Mouse (Mus musculus) heart, postnatal 14 days (tissue): ENCODE measurements around the gene Stx18. TPM values are rescaled to one million over a fixed set of nuclear protein-coding genes. Genes with fewer than 3 reads are reported as not detected.

Source experiments
- DNase-seq, 2 experiments: peaks; one replicate each; pipeline ENCODE4 v3.0.0; 2021 to 2022
- intact Hi-C: fragments of 180-260 bp; cut with DNase I; formaldehyde crosslinking; loops from one replicate; pipeline ENCODE4 v1.15.1; 2025
- total RNA-seq, 2 experiments: library from RNA; stranded (reverse); gene quantifications; 2 replicates each; pipeline ENCODE4 v1.2.3; 2021

Stx18 gene
- total RNA-seq, 2 experiments from 2014 or later: 17.0 to 17.7 TPM

- intact Hi-C loops: no loop called here
- no peak for DNase-seq
Observed at GRCm38 (mm10) chr5:38076326-38076725, 37.8 kb downstream of the Stx18 start.

- intact Hi-C loops: no loop called here
- no peak for DNase-seq
Observed at GRCm38 (mm10) chr5:38078575-38078974, 40.0 kb downstream of the Stx18 start.

- no peak for DNase-seq
- intact Hi-C loops: no loop called here
Observed at GRCm38 (mm10) chr5:38080472-38080871, 41.9 kb downstream of the Stx18 start.

GRCm38 (mm10) chr5:38082589-38082988 is 44.0 kb downstream of the Stx18 start:
- DNase-seq: no peak
- intact Hi-C loops: no loop called here

GRCm38 (mm10) chr5:38083362-38083761 is 44.8 kb downstream of the Stx18 start:
- intact Hi-C loops: no loop called here
- DNase-seq: no peak

GRCm38 (mm10) chr5:38084616-38085015 is 46.1 kb downstream of the Stx18 start:
- intact Hi-C loops: loop anchor here (5.0 kb wide), 1 partner anchor 177 kb away; no protein-coding TSS in a partner anchor
- no peak for DNase-seq

GRCm38 (mm10) chr5:38085561-38086392 is 47.2 kb downstream of the Stx18 start:
- peak; percentile 51 to 64 for DNase-seq
- intact Hi-C loops: loop anchor here (5.0 kb wide), 1 partner anchor 178 kb away; no protein-coding TSS in a partner anchor

GRCm38 (mm10) chr5:38090111-38090510 is 51.6 kb downstream of the Stx18 start:
- no peak for DNase-seq
- intact Hi-C loops: loop anchor here (10.0 kb wide), 1 partner anchor 795 kb away; no protein-coding TSS in a partner anchor

GRCm38 (mm10) chr5:38090581-38090980 is 52.0 kb downstream of the Stx18 start:
- intact Hi-C loops: loop anchor here (10.0 kb wide), 1 partner anchor 796 kb away; no protein-coding TSS in a partner anchor

GRCm38 (mm10) chr5:38091046-38091965 is 52.8 kb downstream of the Stx18 start:
- intact Hi-C loops: loop anchor here (10.0 kb wide), 1 partner anchor 797 kb away; no protein-coding TSS in a partner anchor
- DNase-seq: peak in 1 of 2 experiments; percentile 63

More at GRCm38 (mm10) chr5:38090581-38090980, 52.0 kb downstream of the Stx18 start:
- DNase-seq: no peak

- intact Hi-C loops: loop anchor here (10.0 kb wide), 1 partner anchor 797 kb away; no protein-coding TSS in a partner anchor
Observed at GRCm38 (mm10) chr5:38091966-38092304, 53.4 kb downstream of the Stx18 start.

GRCm38 (mm10) chr5:38094331-38094730 is 55.8 kb downstream of the Stx18 start:
- intact Hi-C loops: loop anchor here (10.0 kb wide), 1 partner anchor 800 kb away; no protein-coding TSS in a partner anchor

More at GRCm38 (mm10) chr5:38091966-38092304, 53.4 kb downstream of the Stx18 start:
- no peak for DNase-seq

GRCm38 (mm10) chr5:38097501-38098093 is 59.1 kb downstream of the Stx18 start:
- DNase-seq: no peak
- intact Hi-C loops: loop anchor here (2.0 to 10.0 kb wide), 2 partner anchors 101 to 803 kb away; no protein-coding TSS in a partner anchor

More at GRCm38 (mm10) chr5:38094331-38094730, 55.8 kb downstream of the Stx18 start:
- no peak for DNase-seq

GRCm38 (mm10) chr5:38099139-38099676 is 60.7 kb downstream of the Stx18 start:
- intact Hi-C loops: loop anchor here (2.0 to 10.0 kb wide), 2 partner anchors 100 to 804 kb away; no protein-coding TSS in a partner anchor
- DNase-seq: no peak

GRCm38 (mm10) chr5:38102945-38103344 is 64.4 kb downstream of the Stx18 start:
- DNase-seq: no peak
- intact Hi-C loops: no loop called here

- intact Hi-C loops: no loop called here
- no peak for DNase-seq
Observed at GRCm38 (mm10) chr5:38106080-38106697, 67.6 kb downstream of the Stx18 start.

GRCm38 (mm10) chr5:38106807-38107206 is 68.3 kb downstream of the Stx18 start:
- intact Hi-C loops: no loop called here
- DNase-seq: no peak

- intact Hi-C loops: no loop called here
- no peak for DNase-seq
Observed at GRCm38 (mm10) chr5:38114526-38114925, 76.0 kb downstream of the Stx18 start.

- intact Hi-C loops: no loop called here
Observed at GRCm38 (mm10) chr5:38117056-38117455, 78.5 kb downstream of the Stx18 start.

More at GRCm38 (mm10) chr5:38117056-38117455, 78.5 kb downstream of the Stx18 start:
- DNase-seq: no peak
